Mouse (Mus musculus) layer of hippocampus, adult 8-10 months (tissue): ENCODE measurements around the gene Xlr3b. TPM values are rescaled to one million over a fixed set of nuclear protein-coding genes. Genes with fewer than 3 reads are reported as not detected.
A peak's percentile ranks its signal among the peaks of the same experiment; 100 is the strongest.
"Not testable (repeated sequence)": the region's sequence is repeated elsewhere in the genome, so short reads cannot be mapped to it uniquely, and the experiment has no call there.

Source experiments
- DNase-seq, 2 experiments: peaks; one replicate each; pipeline ENCODE4 v3.0.0; 2022; ENCODE audit warnings: low spot score in 2 of 2
- total RNA-seq, 4 experiments: library from RNA; stranded (reverse); gene quantifications; 2 replicates each; pipeline ENCODE4 v1.2.4; 2022

Xlr3b gene
- 10 to 100 TPM in 2 of 4 experiments, 1 to 10 TPM in 1, under 1 TPM in 1; 0.30 to 13.5 (median 6.2) TPM for total RNA-seq

- peak in 1 of 2 experiments; percentile 3 for DNase-seq
Measured at GRCm38 (mm10) chrX:73191934-73192333, at the start of gene Xlr3b. Xlr3b (plus strand) TSS chrX:73192207.

- not testable (repeated sequence) for DNase-seq
Measured at GRCm38 (mm10) chrX:73143218-73143618, 48.8 kb upstream of the Xlr3b start.

DNA sequence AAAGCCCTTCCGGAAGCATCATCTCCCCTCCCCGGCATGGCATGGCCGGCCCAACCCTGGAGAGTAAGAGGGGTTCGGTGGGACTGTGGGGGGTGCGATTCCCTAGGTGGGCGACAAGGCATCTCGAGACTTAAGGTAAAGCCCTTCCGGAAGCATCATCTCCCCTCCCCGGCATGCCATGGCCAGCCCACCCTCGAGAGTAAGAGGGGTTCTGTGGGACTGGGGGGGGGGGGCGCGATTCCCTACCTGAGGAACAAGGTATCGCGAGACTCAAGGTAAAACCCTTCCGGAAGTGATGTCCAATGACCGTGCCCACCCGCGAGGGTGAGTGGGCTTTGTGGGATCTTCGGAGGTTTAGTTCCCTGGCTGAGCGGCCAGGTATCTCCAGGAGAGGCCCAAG is 43.5 kb upstream of the Xlr3b start, which contains the start of gene Xlr5b:
Gene Xlr5b (plus strand): TSS at position 301 of the 400 bp plus-strand sequence.
- not testable (repeated sequence) for DNase-seq

GRCm38 (mm10) chrX:73149350-73149749 is 42.7 kb upstream of the Xlr3b start, which contains the start of gene DXBay18:
DXBay18 (minus strand) TSS chrX:73149450.
- DNase-seq, result not testable (repeated sequence)

DNA sequence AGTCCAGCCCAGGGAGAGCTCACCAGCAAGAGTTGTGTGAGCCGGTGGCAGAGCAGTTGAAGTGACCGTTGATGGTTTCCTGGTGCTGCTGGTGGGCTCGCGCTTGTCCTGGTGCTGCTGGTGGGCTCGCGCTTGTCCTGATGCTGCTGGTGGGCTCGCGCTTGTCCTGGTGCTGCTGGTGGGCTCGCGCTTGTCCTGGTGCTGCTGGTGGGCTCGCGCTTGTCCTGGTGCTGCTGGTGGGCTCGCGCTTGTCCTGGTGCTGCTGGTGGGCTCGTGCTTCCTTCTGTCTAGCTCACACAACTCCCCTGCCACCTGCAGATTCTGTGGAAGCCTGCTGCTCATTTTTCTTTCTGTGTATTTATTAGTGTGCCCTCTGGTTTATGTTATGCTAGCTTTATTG is 15.1 kb upstream of the Xlr3b start, which contains the start of gene Spin2d:
Gene Spin2d (minus strand): TSS at position 101 of the 400 bp plus-strand sequence.
- DNase-seq, result not testable (repeated sequence)

DNA sequence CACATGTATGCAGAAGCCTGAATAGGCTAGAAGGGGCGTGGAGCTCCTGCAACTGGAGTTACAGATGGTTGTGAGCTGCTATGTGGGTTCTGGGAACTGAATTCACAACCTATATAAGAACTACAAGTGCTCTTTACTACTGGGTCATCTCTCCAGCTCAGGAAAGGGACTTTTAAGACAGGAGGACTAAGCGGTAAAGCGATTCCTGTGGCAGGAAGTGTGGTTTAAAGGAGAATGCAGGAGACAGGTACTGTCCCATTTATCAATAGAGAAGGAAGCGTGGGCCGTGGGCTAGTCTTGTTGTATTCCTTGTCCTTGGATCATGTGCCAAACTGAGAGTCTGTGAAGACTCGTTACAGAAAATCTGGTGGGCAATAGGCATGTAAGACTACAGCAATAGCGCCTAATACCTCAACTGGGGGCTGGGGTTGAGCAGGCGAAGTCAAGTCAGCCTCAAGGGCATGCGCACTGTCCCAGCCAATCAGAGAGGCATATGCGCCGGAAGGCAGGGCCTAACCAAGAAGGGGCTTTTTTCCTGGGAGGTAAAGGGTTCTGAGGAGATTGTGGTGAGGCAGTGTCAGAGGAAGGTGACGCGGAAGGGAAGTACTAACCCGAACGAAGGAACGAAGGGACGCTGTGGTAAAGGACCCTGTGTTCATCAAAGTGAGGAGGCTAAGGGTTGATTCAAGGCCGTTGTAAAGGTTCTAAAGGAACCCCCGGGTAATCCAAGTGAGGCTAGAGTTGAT is 22.0 kb downstream of the Xlr3b start, which contains the start of gene Xlr4b:
Gene Xlr4b (plus strand): TSS at position 515 of the 746 bp plus-strand sequence.
- DNase-seq, result not testable (repeated sequence)

DNA sequence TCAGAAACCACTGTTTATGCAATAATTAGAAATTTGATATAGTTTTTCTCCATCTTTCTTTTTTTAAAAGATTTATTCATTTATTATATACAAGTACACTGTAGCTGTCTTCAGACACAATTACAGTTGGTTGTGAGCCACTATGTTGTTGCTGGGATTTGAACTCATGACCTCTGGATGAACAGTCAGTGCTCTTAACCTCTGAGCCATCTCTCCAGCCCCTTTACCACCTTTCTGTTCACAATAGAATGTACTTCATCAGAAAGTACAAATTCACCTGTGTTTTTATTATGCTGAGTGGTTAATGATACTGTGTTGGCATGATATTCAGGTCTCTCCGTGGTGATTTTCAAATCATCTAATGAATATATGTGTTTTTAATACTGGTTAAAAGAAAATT is 33.4 kb downstream of the Xlr3b start:
- no peak for DNase-seq

DNA sequence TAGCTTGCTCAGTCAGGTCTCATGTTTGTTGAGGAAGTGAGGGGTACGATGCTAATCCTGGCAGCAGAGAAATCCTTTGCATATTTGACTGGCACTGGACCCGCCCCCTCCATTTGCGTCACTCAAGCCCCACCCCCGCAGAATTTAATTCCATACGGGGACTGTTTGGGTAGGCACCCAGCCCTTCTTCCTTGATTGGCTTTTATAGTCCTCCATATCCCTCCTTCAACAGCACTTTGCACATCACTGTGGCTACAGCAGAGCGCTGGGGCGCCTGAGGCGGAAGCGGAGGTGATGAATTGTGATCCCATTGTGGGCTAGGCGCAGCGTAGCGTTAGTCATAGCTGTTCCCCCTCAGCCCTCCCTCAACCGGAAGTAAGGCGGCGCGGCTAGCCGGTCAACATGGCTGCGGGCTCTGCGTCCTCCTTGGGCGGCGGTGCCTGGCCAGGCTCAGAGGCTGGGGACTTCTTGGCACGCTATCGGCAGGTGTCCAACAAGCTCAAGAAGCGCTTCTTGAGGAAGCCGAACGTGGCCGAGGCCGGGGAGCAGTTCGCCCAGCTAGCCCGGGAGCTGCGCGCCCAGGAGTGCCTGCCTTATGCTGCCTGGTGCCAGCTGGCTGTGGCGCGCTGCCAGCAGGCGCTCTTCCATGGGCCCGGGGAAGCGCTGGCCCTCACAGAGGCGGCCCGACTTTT is 36.1 kb downstream of the Xlr3b start, which contains the start of gene F8a:
Gene F8a (plus strand): TSS at position 378 of the 692 bp plus-strand sequence.
- peak; percentile 67 to 69 for DNase-seq

- peak; percentile 35 to 54 for DNase-seq
Measured at GRCm38 (mm10) chrX:73228606-73229214, 36.7 kb downstream of the Xlr3b start.

DNA sequence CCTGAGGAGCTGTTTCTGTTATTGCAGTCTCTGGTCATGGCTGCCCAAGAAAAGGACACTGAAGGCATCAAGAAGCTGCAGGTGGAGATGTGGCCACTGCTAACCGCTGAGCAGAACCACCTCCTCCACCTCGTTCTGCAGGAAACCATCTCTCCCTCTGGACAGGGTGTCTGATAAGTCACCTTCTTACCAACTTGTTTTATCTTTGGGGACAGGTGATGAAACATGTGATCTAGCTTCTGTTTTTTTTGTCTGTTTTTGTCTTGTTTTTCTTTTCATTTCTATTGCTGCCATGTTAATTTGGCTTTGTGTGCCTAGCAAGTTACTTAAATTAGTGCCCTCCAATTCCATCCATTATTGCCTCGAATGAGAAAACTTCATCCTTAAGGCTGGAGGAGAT is 37.3 kb downstream of the Xlr3b start:
- no peak for DNase-seq

DNA sequence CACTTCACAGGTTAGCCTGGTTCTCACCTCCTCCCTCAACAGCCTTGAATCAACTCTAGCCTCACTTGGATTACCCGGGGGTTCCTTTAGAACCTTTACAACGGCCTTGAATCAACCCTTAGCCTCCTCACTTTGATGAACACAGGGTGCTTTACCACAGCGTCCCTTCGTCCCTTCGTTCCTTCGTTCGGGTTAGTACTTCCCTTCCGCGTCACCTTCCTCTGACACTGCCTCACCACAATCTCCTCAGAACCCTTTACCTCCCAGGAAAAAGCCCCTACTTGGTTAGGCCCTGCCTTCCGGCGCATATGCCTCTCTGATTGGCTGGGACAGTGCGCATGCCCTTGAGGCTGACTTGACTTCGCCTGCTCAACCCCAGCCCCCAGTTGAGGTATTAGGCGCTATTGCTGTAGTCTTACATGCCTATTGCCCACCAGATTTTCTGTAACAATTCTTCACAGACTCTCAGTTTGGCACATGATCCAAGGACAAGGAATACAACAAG is 50.9 kb downstream of the Xlr3b start, which contains the start of gene Xlr4c:
Gene Xlr4c (minus strand): TSS at position 310 of the 505 bp plus-strand sequence.
- DNase-seq, result not testable (repeated sequence)

Other genes starting within 250 kb of the Xlr3b start
- 1 to 10 TPM; 1.3 to 1.8 (median 1.5) TPM for gene Zfp185, start 204.9 kb upstream of the Xlr3b start, total RNA-seq
- 1 to 10 TPM in 1 of 4 experiments, under 1 TPM in 3; 0.20 to 1.1 (median 0.41) TPM for gene Pnma5, start 155.1 kb upstream of the Xlr3b start, total RNA-seq
- gene Pnma3, start 127.4 kb upstream of the Xlr3b start, total RNA-seq, result 10 to 100 TPM; 18.6 to 27.3 (median 22.1) TPM
- 1 to 10 TPM in 2 of 4 experiments, under 1 TPM in 1, not detected in 1; 0.74 to 3.9 (median 1.5) TPM for gene Xlr4a, start 109.7 kb upstream of the Xlr3b start, total RNA-seq
- 1 to 10 TPM in 2 of 4 experiments, under 1 TPM in 2; 0.45 to 7.2 (median 1.5) TPM for gene Xlr3a, start 95.1 kb upstream of the Xlr3b start, total RNA-seq
- 1 to 10 TPM; 1.3 to 2.5 (median 1.7) TPM for gene Gm14685, start 75.2 kb upstream of the Xlr3b start, total RNA-seq
- not detected for gene Xlr5b, start 43.4 kb upstream of the Xlr3b start, total RNA-seq
- gene DXBay18, start 42.8 kb upstream of the Xlr3b start, total RNA-seq, result 1 to 10 TPM; 1.4 to 2.6 (median 1.8) TPM
- not detected for gene Spin2d, start 15.2 kb upstream of the Xlr3b start, total RNA-seq
- gene Xlr4b, start 22.1 kb downstream of the Xlr3b start, total RNA-seq, result 1 to 10 TPM in 2 of 4 experiments, under 1 TPM in 1, not detected in 1; 0.41 to 2.6 (median 1.9) TPM
- 10 to 100 TPM; 12.3 to 14.4 (median 12.6) TPM for gene F8a, start 36.1 kb downstream of the Xlr3b start, total RNA-seq
- gene Xlr4c, start 50.9 kb downstream of the Xlr3b start, total RNA-seq, result not detected
- under 1 TPM in 1 of 4 experiments, not detected in 3; 0.30 TPM for gene Xlr3c, start 73.2 kb downstream of the Xlr3b start, total RNA-seq
- not detected for gene Xlr5a, start 100.8 kb downstream of the Xlr3b start, total RNA-seq
- not detected for gene Xlr5c, start 100.8 kb downstream of the Xlr3b start, total RNA-seq
- not detected for gene Gm45015, start 144.6 kb downstream of the Xlr3b start, total RNA-seq
- 10 to 100 TPM; 11.6 to 13.9 (median 12.9) TPM for gene Zfp275, start 150.4 kb downstream of the Xlr3b start, total RNA-seq
- not detected for gene Gm18336, start 206.5 kb downstream of the Xlr3b start, total RNA-seq
- gene Zfp92, start 218.9 kb downstream of the Xlr3b start, total RNA-seq, result 1 to 10 TPM; 1.5 to 4.3 (median 2.1) TPM
- gene Trex2, start 243.1 kb downstream of the Xlr3b start, total RNA-seq, result not detected